Mouse (Mus musculus) ovary, postnatal 14 days (tissue): ENCODE data around the gene Syt8.

ENCODE experiments used
- DNase-seq: peaks from one replicate; pipeline ENCODE4 v3.0.0; 2022; ENCODE audit warnings: low spot score

Gene Syt8

GRCm38 (mm10) chr7:142476795-142477452 lies 42.3 kb downstream of the Syt8 start:
- DNase-seq = no peak

- no peak for DNase-seq
These were observed 43.4 kb downstream of the Syt8 start for GRCm38 (mm10) chr7:142478001-142478400.

GRCm38 (mm10) chr7:142478574-142478973 lies 43.9 kb downstream of the Syt8 start:
- no peak for DNase-seq

- no peak for DNase-seq
These were observed 44.7 kb downstream of the Syt8 start for GRCm38 (mm10) chr7:142479307-142479706.

- DNase-seq = no peak
These were observed 45.2 kb downstream of the Syt8 start for GRCm38 (mm10) chr7:142479886-142480285.

GRCm38 (mm10) chr7:142480661-142481060 lies 46.0 kb downstream of the Syt8 start:
- no peak for DNase-seq

- no peak for DNase-seq
These were observed 46.5 kb downstream of the Syt8 start for GRCm38 (mm10) chr7:142481186-142481567.

GRCm38 (mm10) chr7:142481568-142482255 lies 47.1 kb downstream of the Syt8 start:
- DNase-seq = peak; percentile 52

- no peak for DNase-seq
These were observed 47.6 kb downstream of the Syt8 start for GRCm38 (mm10) chr7:142482256-142482609.

GRCm38 (mm10) chr7:142483136-142483535 lies 48.5 kb downstream of the Syt8 start:
- DNase-seq = no peak

- DNase-seq = no peak
These were observed 50.1 kb downstream of the Syt8 start for GRCm38 (mm10) chr7:142484780-142485179.

GRCm38 (mm10) chr7:142486751-142487162 lies 52.1 kb downstream of the Syt8 start:
- no peak for DNase-seq

- DNase-seq = no peak
These were observed 52.8 kb downstream of the Syt8 start for GRCm38 (mm10) chr7:142487341-142487859.

- no peak for DNase-seq
These were observed 53.4 kb downstream of the Syt8 start for GRCm38 (mm10) chr7:142488053-142488452.
